Mouse (Mus musculus): ENCODE data around the gene Rab14. TPM values are rescaled to one million over a fixed set of nuclear protein-coding genes. Genes with fewer than 3 reads are reported as not detected.

The Rab14 gene
- polyA plus RNA-seq, 1 experiment from 2014 or later = 141 TPM

DNA sequence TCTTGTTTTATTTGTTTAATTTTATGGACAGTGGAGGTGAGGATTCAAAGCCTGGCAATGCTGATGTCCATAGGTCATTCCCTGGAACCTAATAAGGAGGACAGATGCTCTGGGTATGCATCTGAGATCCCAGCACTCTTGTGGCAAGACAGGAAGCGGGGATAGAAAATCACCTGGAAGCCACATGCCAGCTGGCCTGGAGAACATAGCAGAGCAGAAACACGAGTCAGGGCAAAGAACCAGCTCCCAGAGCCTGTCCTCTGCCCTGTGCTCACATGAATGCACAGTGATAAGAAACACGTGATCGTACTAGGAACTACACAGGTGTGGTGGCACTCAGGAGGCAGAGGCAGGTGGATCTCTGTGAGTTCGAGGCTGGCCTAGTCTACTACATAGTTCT is 34.1 kb downstream of the Rab14 start:
- Histone ChIP-seq H3K4me1 (0 out of 2 replicates have a peak, but pooled peaks cover 3% of the 10 kb centered on the region), H3K9me3 (replicated peaks) (no peaks in the 10 kb centered on the region), H3K36me3 (peaks cover 86% of the 10 kb centered on the region), H3K9ac (no peak overlapping the region), H3K4me3 (no peak overlapping the region), H3K27ac (no peak overlapping the region), H3K27me3 (replicated peaks) (no peaks in the 10 kb centered on the region), H3K4me2 (no peak overlapping the region)
- ATAC-seq = no peak
- WGBS (ENCODE audit: insufficient replicate concordance) = 76% methylated on average over 5 of the region's 5 CpGs

DNA sequence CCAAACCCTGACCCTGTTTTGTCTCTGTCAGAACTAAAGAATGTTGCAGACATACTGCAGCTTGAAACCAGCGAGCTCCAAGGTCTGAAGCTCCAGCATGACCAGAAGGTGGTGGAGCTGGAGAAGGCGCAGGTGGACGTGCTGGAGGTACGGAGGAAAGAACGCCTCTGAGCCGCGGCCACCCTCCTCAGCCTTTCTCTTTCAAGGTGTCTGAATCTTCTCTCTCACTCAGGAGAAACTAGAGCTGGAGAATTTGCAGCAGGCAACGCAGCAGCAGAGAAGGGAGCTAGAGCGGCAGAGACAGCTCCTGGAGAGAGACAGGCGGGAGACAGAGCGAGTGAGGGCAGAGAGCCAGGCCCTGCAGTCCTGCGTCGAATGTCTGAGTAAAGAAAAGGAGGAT is 35.5 kb downstream of the Rab14 start:
- no peaks in the 10 kb centered on the region for H3K27me3 ChIP-seq (replicated peaks)
- peaks cover 78% of the 10 kb centered on the region for H3K36me3 ChIP-seq
- ATAC-seq = no peak
- WGBS (ENCODE audit: insufficient replicate concordance) = 90% methylated on average over 13 of the region's 13 CpGs
- no peak overlapping the region for H3K4me2 ChIP-seq
- H3K4me3 ChIP-seq = no peak overlapping the region
- no peak overlapping the region for H3K9ac ChIP-seq
- H3K27ac ChIP-seq = no peak overlapping the region
- H3K9me3 ChIP-seq (replicated peaks) = no peaks in the 10 kb centered on the region
- no peaks in the 10 kb centered on the region for H3K4me1 ChIP-seq

- Histone ChIP-seq H3K4me2 (no peak overlapping the region), H3K36me3 (peaks cover 79% of the 10 kb centered on the region), H3K4me3 (no peak overlapping the region), H3K9me3 (replicated peaks) (no peaks in the 10 kb centered on the region), H3K27ac (no peak overlapping the region), H3K4me1 (0 out of 2 replicates have a peak, but pooled peaks cover 3% of the 10 kb centered on the region), H3K27me3 (replicated peaks) (no peaks in the 10 kb centered on the region), H3K9ac (no peak overlapping the region)
- WGBS (ENCODE audit: insufficient replicate concordance) = 86% methylated on average over 5 of the region's 5 CpGs
- ATAC-seq = no peak
Measured at GRCm38 (mm10) chr2:35163396-35163795, 37.5 kb downstream of the Rab14 start.

DNA sequence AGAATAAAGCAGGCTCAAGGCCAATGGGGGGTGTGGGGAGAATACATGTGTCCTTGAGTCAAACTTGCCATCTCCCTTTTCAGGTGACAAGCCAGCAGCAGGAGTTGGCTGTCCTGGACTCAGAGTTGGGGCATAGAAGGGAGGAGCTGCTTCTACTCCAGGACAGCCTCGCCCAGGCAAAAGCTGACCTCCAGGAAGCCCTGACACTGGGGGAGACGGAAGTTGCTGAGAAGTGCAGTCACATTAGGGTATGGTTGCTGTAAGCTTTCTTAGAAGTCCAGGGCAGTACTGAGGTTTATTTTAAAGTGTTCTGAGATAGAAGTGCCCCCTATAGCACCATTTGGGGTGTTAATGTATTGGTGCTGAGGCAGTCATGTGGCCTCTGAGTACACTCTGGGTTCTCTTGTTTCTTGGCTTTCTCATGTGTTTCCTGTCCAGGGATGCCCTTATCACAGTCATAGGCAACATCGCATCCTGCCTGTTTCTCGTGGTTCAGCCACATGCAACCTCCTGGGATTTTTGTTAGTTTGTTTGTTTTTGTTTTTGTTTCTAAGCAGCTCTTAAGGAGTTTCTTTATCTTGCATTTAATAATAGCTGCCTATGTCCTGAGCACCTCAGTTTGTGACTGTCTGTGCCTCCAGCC is 39.0 kb downstream of the Rab14 start:
- peaks cover 80% of the 10 kb centered on the region for H3K36me3 ChIP-seq
- ATAC-seq = no peak
- H3K27ac ChIP-seq = no peak overlapping the region
- no peaks in the 10 kb centered on the region for H3K9me3 ChIP-seq (replicated peaks)
- 55% methylated on average over 4 of the region's 4 CpGs for WGBS (ENCODE audit: insufficient replicate concordance)
- no peak overlapping the region for H3K4me2 ChIP-seq
- no peak overlapping the region for H3K4me3 ChIP-seq
- no peak overlapping the region for H3K9ac ChIP-seq
- H3K27me3 ChIP-seq (replicated peaks) = no peaks in the 10 kb centered on the region
- 0 out of 2 replicates have a peak, but pooled peaks cover 3% of the 10 kb centered on the region for H3K4me1 ChIP-seq

- Histone ChIP-seq H3K9ac (no peak overlapping the region), H3K27ac (no peak overlapping the region), H3K36me3 (peaks cover 80% of the 10 kb centered on the region), H3K4me1 (0 out of 2 replicates have a peak, but pooled peaks cover 8% of the 10 kb centered on the region), H3K9me3 (replicated peaks) (no peaks in the 10 kb centered on the region), H3K27me3 (replicated peaks) (no peaks in the 10 kb centered on the region), H3K4me2 (no peak overlapping the region), H3K4me3 (no peak overlapping the region)
- WGBS (ENCODE audit: insufficient replicate concordance) = 46% methylated on average over 5 of the region's 5 CpGs
- ATAC-seq = no peak; the same call in 1 of the 2 replicates
Measured at GRCm38 (mm10) chr2:35160206-35160605, 40.7 kb downstream of the Rab14 start.

DNA sequence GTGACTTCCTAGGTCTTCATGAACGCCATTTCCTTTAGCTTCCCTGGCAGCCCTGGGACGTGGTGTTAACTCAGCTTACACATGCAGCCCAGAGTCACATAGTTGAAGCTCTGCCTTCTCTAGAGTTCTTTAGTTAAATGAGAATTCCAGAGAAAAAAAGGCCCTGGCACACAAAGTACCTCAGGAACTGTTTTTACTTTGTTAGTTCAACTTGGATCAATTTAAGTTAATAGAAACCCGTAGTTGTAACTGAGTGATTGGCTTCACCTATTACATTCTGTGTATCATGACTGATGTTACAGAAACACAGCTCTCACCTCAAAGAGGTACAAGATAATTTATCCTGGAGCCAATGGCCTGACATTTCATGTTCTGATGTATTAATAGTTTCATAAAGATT is 42.6 kb downstream of the Rab14 start:
- Histone ChIP-seq H3K27me3 (replicated peaks) (no peaks in the 10 kb centered on the region), H3K4me2 (no peak overlapping the region), H3K9me3 (replicated peaks) (no peaks in the 10 kb centered on the region), H3K27ac (no peak overlapping the region), H3K9ac (no peak overlapping the region), H3K4me1 (0 out of 2 replicates have a peak, but pooled peaks cover 8% of the 10 kb centered on the region), H3K4me3 (no peak overlapping the region), H3K36me3 (peaks cover 85% of the 10 kb centered on the region)
- no peak for ATAC-seq
- WGBS (ENCODE audit: insufficient replicate concordance) = 74% methylated on average over 3 of the region's 3 CpGs

GRCm38 (mm10) chr2:35157836-35158235 is 43.1 kb downstream of the Rab14 start:
- Histone ChIP-seq H3K4me1 (0 out of 2 replicates have a peak, but pooled peaks cover 8% of the 10 kb centered on the region), H3K4me3 (no peak overlapping the region), H3K9me3 (replicated peaks) (no peaks in the 10 kb centered on the region), H3K36me3 (peaks cover 85% of the 10 kb centered on the region), H3K4me2 (no peak overlapping the region), H3K9ac (no peak overlapping the region), H3K27me3 (replicated peaks) (no peaks in the 10 kb centered on the region), H3K27ac (no peak overlapping the region)
- 88% methylated on average over 7 of the region's 7 CpGs for WGBS (ENCODE audit: insufficient replicate concordance)
- ATAC-seq = no peak

DNA sequence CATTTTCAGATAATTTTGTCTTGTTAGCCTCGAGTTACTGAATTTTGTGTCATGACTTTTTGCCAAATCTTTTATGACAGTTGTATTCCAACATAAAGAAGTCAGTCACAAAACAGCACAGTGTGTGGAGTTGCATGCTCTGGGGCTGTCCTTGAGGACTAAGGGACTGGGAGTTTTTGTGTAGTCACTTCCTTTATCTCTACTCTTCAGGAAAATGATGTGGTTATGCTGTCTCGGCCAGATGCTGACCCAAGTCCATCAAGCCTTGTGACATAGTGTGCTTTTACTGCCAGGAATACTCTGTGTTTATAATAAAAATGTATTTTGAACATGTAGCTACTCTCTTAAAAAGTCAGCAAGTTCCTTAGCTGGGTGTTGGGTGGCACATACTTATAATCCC is 43.9 kb downstream of the Rab14 start:
- H3K27ac ChIP-seq = no peak overlapping the region
- H3K9me3 ChIP-seq (replicated peaks) = no peaks in the 10 kb centered on the region
- 0 out of 2 replicates have a peak, but pooled peaks cover 8% of the 10 kb centered on the region for H3K4me1 ChIP-seq
- no peak overlapping the region for H3K4me2 ChIP-seq
- 49% methylated on average over 2 of the region's 2 CpGs for WGBS (ENCODE audit: insufficient replicate concordance)
- peaks cover 86% of the 10 kb centered on the region for H3K36me3 ChIP-seq
- no peak overlapping the region for H3K4me3 ChIP-seq
- no peak overlapping the region for H3K9ac ChIP-seq
- H3K27me3 ChIP-seq (replicated peaks) = no peaks in the 10 kb centered on the region
- no peak for ATAC-seq

- Histone ChIP-seq H3K36me3 (peaks cover 97% of the 10 kb centered on the region), H3K9me3 (replicated peaks) (no peaks in the 10 kb centered on the region), H3K4me1 (0 out of 2 replicates have a peak, but pooled peaks cover 5% of the 10 kb centered on the region), H3K4me2 (no peak overlapping the region), H3K27me3 (replicated peaks) (no peaks in the 10 kb centered on the region), H3K27ac (no peak overlapping the region), H3K9ac (no peak overlapping the region), H3K4me3 (no peak overlapping the region)
- WGBS (ENCODE audit: insufficient replicate concordance) = 77% methylated on average over 8 of the region's 8 CpGs
- ATAC-seq = no peak
Measured at GRCm38 (mm10) chr2:35153844-35154554, 46.9 kb downstream of the Rab14 start.

- Histone ChIP-seq H3K4me2 (no peak overlapping the region), H3K27ac (no peak overlapping the region), H3K9me3 (replicated peaks) (no peaks in the 10 kb centered on the region), H3K36me3 (peaks cover 97% of the 10 kb centered on the region), H3K9ac (no peak overlapping the region), H3K4me1 (0 out of 2 replicates have a peak, but pooled peaks cover 5% of the 10 kb centered on the region), H3K27me3 (replicated peaks) (no peaks in the 10 kb centered on the region), H3K4me3 (no peak overlapping the region)
- no peak for ATAC-seq
- WGBS (ENCODE audit: insufficient replicate concordance) = 69% methylated on average over 6 of the region's 6 CpGs
Measured at GRCm38 (mm10) chr2:35153179-35153578, 47.7 kb downstream of the Rab14 start.

GRCm38 (mm10) chr2:35151303-35151882 is 49.5 kb downstream of the Rab14 start:
- no peaks in the 10 kb centered on the region for H3K27me3 ChIP-seq (replicated peaks)
- no peaks in the 10 kb centered on the region for H3K9me3 ChIP-seq (replicated peaks)
- no peak overlapping the region for H3K4me3 ChIP-seq
- no peak overlapping the region for H3K9ac ChIP-seq
- ATAC-seq = no peak
- 83% methylated on average over 13 of the region's 13 CpGs for WGBS (ENCODE audit: insufficient replicate concordance)
- H3K4me1 ChIP-seq = 0 out of 2 replicates have a peak, but pooled peaks cover 2% of the 10 kb centered on the region
- H3K36me3 ChIP-seq = peaks cover 98% of the 10 kb centered on the region
- no peak overlapping the region for H3K27ac ChIP-seq
- H3K4me2 ChIP-seq = no peak overlapping the region

DNA sequence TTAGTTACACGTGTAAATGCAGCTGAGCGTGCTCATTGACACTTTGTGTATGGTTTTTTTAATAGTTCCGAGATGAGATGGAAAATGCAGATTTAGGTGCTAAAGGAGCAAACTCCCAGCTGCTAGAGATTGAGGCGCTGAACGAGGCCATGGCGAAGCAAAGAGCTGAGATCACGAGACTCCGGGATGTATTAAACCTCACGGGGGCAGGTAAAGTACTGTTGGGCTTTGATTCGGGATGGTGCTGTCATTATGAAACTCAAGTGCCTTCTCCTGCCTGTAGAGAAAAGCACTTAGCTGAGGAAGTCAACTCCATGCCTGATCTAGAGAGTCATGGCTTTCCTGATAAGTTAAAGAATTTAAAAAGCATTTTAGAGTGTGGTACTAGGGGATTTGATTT is 52.1 kb downstream of the Rab14 start:
- H3K27ac ChIP-seq = no peak overlapping the region
- no peaks in the 10 kb centered on the region for H3K27me3 ChIP-seq (replicated peaks)
- no peak overlapping the region for H3K4me2 ChIP-seq
- ATAC-seq = no peak
- no peaks in the 10 kb centered on the region for H3K4me1 ChIP-seq
- no peak overlapping the region for H3K4me3 ChIP-seq
- H3K9ac ChIP-seq = no peak overlapping the region
- peaks cover 97% of the 10 kb centered on the region for H3K36me3 ChIP-seq
- H3K9me3 ChIP-seq (replicated peaks) = no peaks in the 10 kb centered on the region
- WGBS (ENCODE audit: insufficient replicate concordance) = 86% methylated on average over 10 of the region's 10 CpGs
